Comparison of ENCODE assay signal across 15 mouse cellular contexts in genomic region chr13:102944516-102944915, GRCm38 (mm10).
DNase-seq lines count a peak whose midpoint lies in the region.
"Had no signal": no experiment of that assay in that cellular context is flagged by ENCODE, and none has a peak within 500 bp of the region (broad histone marks: within the 10 kb centered on the region; RNA-seq: fewer than 3 reads in every experiment).

No protein-coding gene starts in this region.

- DNase-seq in kidney, adult 11 months = peak; percentile 21
- DNase-seq in kidney, postnatal 14 days = no peak
- peak; percentile 73 for DNase-seq in kidney, adult 9 months
- DNase-seq in kidney, postnatal 10 days = no peak
- peak; percentile 23 for DNase-seq in adipocyte (ENCODE audit: low spot score)
- DNase-seq in skeletal muscle tissue, adult 2 months (ENCODE audit: low read depth, low spot score) = peak; percentile 25
- DNase-seq: adrenal gland, adult 8-10 months; adrenal gland, postnatal 36 days; cerebellum, adult 11 months; cerebellum, adult 8-10 months; cerebellum, postnatal 14 days; embryo, embryonic 11 days; gastrocnemius, postnatal 14 days; heart, postnatal 10 days; heart, postnatal 4 days had no signal

Comparison
In these comparisons a context has a peak if more than half of its experiments do, and no peak if none do; other contexts are left out.
1. DNase-seq: peak in kidney, adult 11 months (single experiment), kidney, adult 9 months (single experiment), adipocyte (single experiment) and skeletal muscle tissue, adult 2 months (single experiment); none in kidney, postnatal 14 days (single experiment) and kidney, postnatal 10 days (single experiment).